Mouse (Mus musculus): ENCODE data around the gene Wdr48. TPM values are rescaled to one million over a fixed set of nuclear protein-coding genes. Genes with fewer than 3 reads are reported as not detected.

The Wdr48 gene
- polyA plus RNA-seq, 1 experiment: 103 TPM

DNA sequence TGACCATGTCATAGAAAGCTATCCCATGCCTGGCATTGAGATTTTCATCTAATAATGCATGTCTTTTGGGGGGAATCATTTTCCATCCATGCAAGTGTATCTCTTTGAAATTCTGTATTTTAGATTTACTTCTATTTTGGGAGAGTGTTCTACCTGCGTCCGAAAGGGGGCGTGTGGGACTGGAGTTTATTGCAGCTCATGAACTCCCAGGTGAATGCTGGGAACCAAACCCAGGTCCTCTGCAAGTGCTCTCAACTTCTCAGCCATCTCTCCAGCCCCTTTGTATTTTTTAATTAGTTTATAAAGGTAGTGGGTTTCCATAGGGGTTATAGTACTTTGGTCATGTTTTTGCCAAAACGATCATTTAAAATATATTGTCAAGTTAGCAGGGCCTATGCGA is 797 bp upstream of the Wdr48 start:
- H3K4me1 ChIP-seq (ENCODE audit: control insufficient read depth, insufficient read depth, low read length): no peaks in the 10 kb centered on the region
- no peaks in the 10 kb centered on the region for H3K36me3 ChIP-seq (ENCODE audit: control insufficient read depth, insufficient read depth, low read length, poor library complexity, severe bottlenecking)
- no peaks in the 10 kb centered on the region for H3K9me3 ChIP-seq (replicated peaks; ENCODE audit: control insufficient read depth, insufficient read depth, low read length, poor library complexity, severe bottlenecking)
- no peaks in the 10 kb centered on the region for H3K27me3 ChIP-seq (ENCODE audit: control insufficient read depth, insufficient read depth, low read length, poor library complexity, severe bottlenecking)
- H3K9ac ChIP-seq (ENCODE audit: low read depth, poor library complexity, severe bottlenecking): peak overlapping the region; percentile 90; the same call in 1 of the 2 replicates
- TF ChIP-seq CTCF (IDR thresholded peaks at IDR 0.05; ENCODE audit: low read depth, low read length) (peak; percentile 31), EP300 (IDR thresholded peaks at IDR 0.05; ENCODE audit: insufficient read depth, low read depth, low read length) (no peak)
- H3K27ac ChIP-seq (ENCODE audit: insufficient read depth, low read length): no peak overlapping the region
- no peak overlapping the region for H3K4me3 ChIP-seq (ENCODE audit: low read depth, low read length)

DNA sequence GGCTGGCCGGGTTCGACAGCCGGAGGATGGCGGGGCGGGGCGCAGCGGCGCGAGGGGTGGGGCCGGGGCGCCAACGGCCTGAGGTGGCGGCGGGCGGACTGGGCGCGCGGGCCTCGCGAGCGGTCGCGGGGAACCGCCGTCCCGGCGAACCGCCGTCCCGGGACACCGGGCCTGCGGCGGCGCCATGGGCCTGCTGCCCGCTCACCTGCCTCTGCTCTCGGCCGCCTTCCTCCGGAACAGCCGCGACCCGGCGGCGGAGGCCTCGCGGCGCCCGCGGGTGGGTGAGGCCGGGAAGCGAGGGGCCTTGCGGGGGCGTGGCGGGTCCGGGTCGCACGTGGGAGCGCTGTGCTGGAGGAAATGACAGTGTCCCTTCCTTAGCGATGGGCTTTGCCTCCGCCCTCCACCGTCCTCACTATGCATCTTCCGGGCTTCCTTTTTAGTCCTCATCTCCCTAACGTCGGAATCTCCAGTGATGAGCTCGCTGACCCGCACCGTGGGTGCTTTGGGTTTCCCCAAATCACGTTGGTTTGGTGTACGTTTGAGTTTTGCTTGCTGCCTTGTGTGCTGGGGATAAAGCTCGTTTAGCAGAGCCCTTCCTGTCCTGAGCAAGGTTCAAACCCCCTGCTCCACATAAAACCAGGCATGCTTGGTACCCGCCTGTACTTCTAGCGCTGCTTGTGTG is 503 bp downstream of the Wdr48 start:
- H3K4me3 ChIP-seq (ENCODE audit: low read depth, low read length): peak overlapping the region; percentile 86
- H3K36me3 ChIP-seq (ENCODE audit: control insufficient read depth, insufficient read depth, low read length, poor library complexity, severe bottlenecking): no peaks in the 10 kb centered on the region
- no peaks in the 10 kb centered on the region for H3K4me1 ChIP-seq (ENCODE audit: control insufficient read depth, insufficient read depth, low read length)
- H3K9ac ChIP-seq (ENCODE audit: low read depth, poor library complexity, severe bottlenecking): peak overlapping the region; percentile 90
- no peak overlapping the region for H3K27ac ChIP-seq (ENCODE audit: insufficient read depth, low read length)
- no peaks in the 10 kb centered on the region for H3K27me3 ChIP-seq (ENCODE audit: control insufficient read depth, insufficient read depth, low read length, poor library complexity, severe bottlenecking)
- H3K9me3 ChIP-seq (replicated peaks; ENCODE audit: control insufficient read depth, insufficient read depth, low read length, poor library complexity, severe bottlenecking): no peaks in the 10 kb centered on the region
- TF ChIP-seq POLR2A (IDR thresholded peaks at IDR 0.05; ENCODE audit: insufficient read depth, low read length): no peak
- no peak for TF ChIP-seq EP300 (IDR thresholded peaks at IDR 0.05; ENCODE audit: insufficient read depth, low read depth, low read length)

DNA sequence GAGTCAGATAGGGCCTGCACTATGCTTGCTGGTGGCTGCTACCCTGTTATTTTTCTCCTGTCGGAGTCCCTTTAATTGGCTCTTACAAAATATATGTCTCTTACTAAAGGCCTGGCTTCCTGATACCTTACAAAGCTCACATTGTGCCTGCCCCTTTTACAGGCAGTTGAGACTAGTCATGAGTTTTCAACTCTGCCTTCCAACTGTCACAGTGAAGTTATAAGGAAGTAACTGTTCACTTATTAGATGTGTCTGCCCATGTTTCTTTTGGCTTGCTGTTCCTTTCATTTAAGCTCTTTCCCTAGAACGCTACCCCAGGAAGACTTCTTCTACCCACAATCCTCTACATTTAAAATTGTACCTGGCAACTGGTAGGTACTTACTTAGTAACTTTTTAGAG is 4.8 kb downstream of the Wdr48 start:
- H3K4me3 ChIP-seq (ENCODE audit: low read depth, low read length): no peak overlapping the region
- no peaks in the 10 kb centered on the region for H3K9me3 ChIP-seq (replicated peaks; ENCODE audit: control insufficient read depth, insufficient read depth, low read length, poor library complexity, severe bottlenecking)
- H3K27ac ChIP-seq (ENCODE audit: insufficient read depth, low read length): no peak overlapping the region
- no peak overlapping the region for H3K9ac ChIP-seq (ENCODE audit: low read depth, poor library complexity, severe bottlenecking)
- H3K36me3 ChIP-seq (ENCODE audit: control insufficient read depth, insufficient read depth, low read length, poor library complexity, severe bottlenecking): peaks cover 10% of the 10 kb centered on the region
- no peaks in the 10 kb centered on the region for H3K27me3 ChIP-seq (ENCODE audit: control insufficient read depth, insufficient read depth, low read length, poor library complexity, severe bottlenecking)
- no peaks in the 10 kb centered on the region for H3K4me1 ChIP-seq (ENCODE audit: control insufficient read depth, insufficient read depth, low read length)
- no peak for TF ChIP-seq EP300 (IDR thresholded peaks at IDR 0.05; ENCODE audit: insufficient read depth, low read depth, low read length)
- no peak for TF ChIP-seq POLR2A (IDR thresholded peaks at IDR 0.05; ENCODE audit: insufficient read depth, low read length)

- Histone ChIP-seq H3K4me3 (ENCODE audit: low read depth, low read length) (no peak overlapping the region), H3K9ac (ENCODE audit: low read depth, poor library complexity, severe bottlenecking) (no peak overlapping the region), H3K36me3 (ENCODE audit: control insufficient read depth, insufficient read depth, low read length, poor library complexity, severe bottlenecking) (peaks cover 36% of the 10 kb centered on the region), H3K9me3 (replicated peaks; ENCODE audit: control insufficient read depth, insufficient read depth, low read length, poor library complexity, severe bottlenecking) (no peaks in the 10 kb centered on the region), H3K4me1 (ENCODE audit: control insufficient read depth, insufficient read depth, low read length) (no peaks in the 10 kb centered on the region), H3K27ac (ENCODE audit: insufficient read depth, low read length) (no peak overlapping the region), H3K27me3 (ENCODE audit: control insufficient read depth, insufficient read depth, low read length, poor library complexity, severe bottlenecking) (no peaks in the 10 kb centered on the region)
- TF ChIP-seq EP300 (IDR thresholded peaks at IDR 0.05; ENCODE audit: insufficient read depth, low read depth, low read length) (no peak), CTCF (IDR thresholded peaks at IDR 0.05; ENCODE audit: low read depth, low read length) (no peak), POLR2A (IDR thresholded peaks at IDR 0.05; ENCODE audit: insufficient read depth, low read length) (no peak)
These were observed 7.9 kb downstream of the Wdr48 start for GRCm38 (mm10) chr9:119902410-119903151.

DNA sequence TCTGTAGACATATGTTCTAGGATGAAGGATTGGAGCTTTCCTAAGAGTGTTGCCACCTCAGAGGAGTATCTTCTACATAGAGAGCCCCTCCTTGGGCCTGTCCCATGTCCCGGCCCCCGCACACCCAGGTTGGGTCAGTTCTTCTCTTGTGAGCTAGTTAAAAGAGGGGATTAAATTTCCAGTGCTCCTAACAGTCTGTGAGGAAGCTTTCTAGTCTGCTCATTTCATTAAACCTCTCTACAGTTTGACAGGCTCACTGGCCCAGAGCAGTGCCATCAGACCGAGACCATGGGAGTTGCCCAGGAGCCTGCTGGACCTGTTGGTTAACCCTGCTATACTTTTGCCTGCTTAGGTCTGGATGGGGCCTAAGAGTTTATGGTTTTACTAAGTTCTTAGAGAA is 14.0 kb downstream of the Wdr48 start:
- Histone ChIP-seq H3K9me3 (replicated peaks; ENCODE audit: control insufficient read depth, insufficient read depth, low read length, poor library complexity, severe bottlenecking) (no peaks in the 10 kb centered on the region), H3K36me3 (ENCODE audit: control insufficient read depth, insufficient read depth, low read length, poor library complexity, severe bottlenecking) (peaks cover 68% of the 10 kb centered on the region), H3K4me1 (ENCODE audit: control insufficient read depth, insufficient read depth, low read length) (no peaks in the 10 kb centered on the region), H3K4me3 (ENCODE audit: low read depth, low read length) (no peak overlapping the region), H3K27me3 (ENCODE audit: control insufficient read depth, insufficient read depth, low read length, poor library complexity, severe bottlenecking) (no peaks in the 10 kb centered on the region), H3K27ac (ENCODE audit: insufficient read depth, low read length) (no peak overlapping the region), H3K9ac (ENCODE audit: low read depth, poor library complexity, severe bottlenecking) (no peak overlapping the region)
- no peak for TF ChIP-seq POLR2A (IDR thresholded peaks at IDR 0.05; ENCODE audit: insufficient read depth, low read length)
- TF ChIP-seq CTCF (IDR thresholded peaks at IDR 0.05; ENCODE audit: low read depth, low read length): no peak
- TF ChIP-seq EP300 (IDR thresholded peaks at IDR 0.05; ENCODE audit: insufficient read depth, low read depth, low read length): no peak

GRCm38 (mm10) chr9:119909931-119910330 is 15.3 kb downstream of the Wdr48 start:
- peaks cover 63% of the 10 kb centered on the region for H3K36me3 ChIP-seq (ENCODE audit: control insufficient read depth, insufficient read depth, low read length, poor library complexity, severe bottlenecking)
- H3K4me3 ChIP-seq (ENCODE audit: low read depth, low read length): no peak overlapping the region
- TF ChIP-seq POLR2A (IDR thresholded peaks at IDR 0.05; ENCODE audit: insufficient read depth, low read length) (no peak), CTCF (IDR thresholded peaks at IDR 0.05; ENCODE audit: low read depth, low read length) (no peak)
- H3K27me3 ChIP-seq (ENCODE audit: control insufficient read depth, insufficient read depth, low read length, poor library complexity, severe bottlenecking): no peaks in the 10 kb centered on the region
- no peaks in the 10 kb centered on the region for H3K4me1 ChIP-seq (ENCODE audit: control insufficient read depth, insufficient read depth, low read length)
- H3K9me3 ChIP-seq (replicated peaks; ENCODE audit: control insufficient read depth, insufficient read depth, low read length, poor library complexity, severe bottlenecking): no peaks in the 10 kb centered on the region
- no peak overlapping the region for H3K9ac ChIP-seq (ENCODE audit: low read depth, poor library complexity, severe bottlenecking)
- no peak overlapping the region for H3K27ac ChIP-seq (ENCODE audit: insufficient read depth, low read length)

All from ES-Bruce4 (cell line).